Mouse (Mus musculus) cerebellum, adult 9-10 months (tissue): ENCODE measurements at regions not wholly inside any gene's neighbourhood (a gene's known extent, or its start where the extent isn't known, plus 50 kb on each side); places are given as distances from the start of the nearest gene placed in this dataset.
A peak's percentile ranks its signal among the peaks of the same experiment; 100 is the strongest.

Source experiments
- DNase-seq: peaks from one replicate; pipeline ENCODE4 v3.0.0; 2022

- no peak for DNase-seq
Measured at GRCm38 (mm10) chr3:102386091-102386490, 83.6 kb upstream of the Ngf start.

DNA sequence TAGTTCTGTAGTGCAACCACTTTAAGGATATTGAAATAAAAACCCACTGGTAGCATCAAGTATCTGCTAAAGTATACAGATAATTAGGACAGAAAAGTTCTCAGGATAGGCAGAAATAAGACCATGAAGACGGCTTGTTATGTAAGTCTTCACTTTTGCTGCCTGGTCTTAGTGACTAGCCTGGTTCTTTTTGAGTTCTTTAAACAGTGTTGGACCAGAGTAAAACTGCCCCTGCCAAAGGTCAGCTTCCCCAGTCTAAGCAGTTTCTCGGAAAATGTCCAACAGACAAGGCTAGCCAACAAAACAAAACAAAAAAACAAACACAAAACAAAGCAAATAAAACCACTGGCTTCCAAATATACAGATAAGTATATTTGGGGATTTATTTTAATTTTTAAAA lies 85.1 kb upstream of the Ngf start:
- DNase-seq = no peak

DNA sequence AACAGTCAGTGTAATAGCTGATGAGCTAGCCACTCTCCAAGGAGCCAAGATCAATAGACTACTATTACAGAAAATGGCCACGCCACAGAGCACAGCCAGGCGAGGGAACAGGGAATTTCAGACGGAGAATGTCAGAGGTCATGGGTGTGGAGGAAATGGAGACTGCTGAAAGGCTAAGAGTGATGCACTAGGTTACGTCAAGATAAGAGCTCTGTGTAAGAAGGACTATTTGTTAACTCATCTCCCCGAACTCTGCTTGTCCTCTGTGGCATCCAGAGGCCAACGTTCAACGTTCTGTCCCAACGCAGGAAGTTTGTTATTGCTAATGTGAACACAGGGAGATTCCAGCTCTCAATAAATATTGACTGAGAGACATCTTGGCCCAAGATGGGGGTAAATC lies 86.0 kb upstream of the Ngf start:
- DNase-seq = no peak

- DNase-seq = no peak
Measured at GRCm38 (mm10) chr3:102381683-102382082, 88.0 kb upstream of the Ngf start.

DNA sequence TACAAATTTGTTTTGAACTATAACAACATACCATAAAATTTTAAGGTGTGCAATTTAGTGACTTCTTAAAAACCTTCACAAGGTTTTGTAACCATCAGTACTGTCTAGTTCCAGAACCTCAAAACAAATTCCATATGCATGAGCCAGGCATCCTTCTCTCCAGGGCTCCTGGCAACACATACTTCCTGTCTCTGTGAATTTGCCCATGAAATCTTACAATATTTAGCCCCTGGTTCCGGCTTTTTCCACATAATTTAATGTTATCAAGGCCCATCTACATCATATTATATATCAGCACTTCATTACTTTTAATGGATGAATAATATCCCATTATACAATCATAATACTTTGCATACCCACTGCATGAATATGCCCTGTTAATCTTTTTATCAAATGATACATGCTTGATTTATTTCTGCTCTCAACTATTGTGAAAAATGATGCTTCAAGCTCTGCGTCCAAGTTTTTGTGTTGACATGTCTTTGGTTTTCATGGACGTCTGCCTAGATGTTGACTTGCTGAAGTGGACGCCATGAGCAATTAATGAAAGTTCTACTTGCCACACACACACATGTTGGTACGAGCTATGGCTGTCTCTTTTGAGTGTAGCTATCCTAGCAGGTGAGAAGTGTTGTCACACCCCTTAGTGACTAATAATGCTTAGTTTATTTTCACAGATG lies 95.2 kb upstream of the Ngf start:
- DNase-seq = no peak

DNA sequence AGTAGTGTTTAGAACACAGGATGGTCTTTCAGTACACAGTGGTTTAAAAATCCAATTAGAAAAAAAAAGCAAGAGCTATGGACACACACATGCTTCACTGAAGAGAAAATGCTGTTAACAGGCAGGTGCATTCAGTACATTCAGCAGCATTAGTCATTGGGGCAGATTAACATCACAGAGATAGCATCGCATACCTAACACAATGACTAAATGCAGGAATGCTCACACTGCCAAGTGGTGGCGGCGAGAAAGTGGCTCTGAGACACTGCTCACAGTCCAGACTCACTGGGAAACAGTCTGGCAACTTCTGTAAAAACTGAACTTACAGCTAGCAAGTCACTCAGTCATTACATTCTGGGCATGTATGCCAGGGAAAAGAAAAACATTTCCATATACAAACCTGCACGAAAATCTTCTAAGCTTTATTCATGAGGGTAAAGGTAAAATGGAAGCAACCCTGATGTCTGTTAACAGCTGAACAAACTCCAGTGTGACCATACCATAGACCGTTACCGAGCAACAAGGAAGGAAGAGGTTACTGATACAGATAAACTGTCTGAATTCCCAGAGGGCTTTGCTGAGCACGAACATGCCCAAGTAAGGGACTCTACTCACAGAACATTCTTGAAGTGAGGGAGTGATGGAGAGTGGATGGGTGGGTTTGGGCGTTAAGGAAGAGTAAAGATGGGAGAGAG lies 97.4 kb upstream of the Ngf start:
- no peak for DNase-seq

- no peak for DNase-seq
Measured at GRCm38 (mm10) chr3:102366188-102366587, 103.5 kb upstream of the Ngf start.

DNA sequence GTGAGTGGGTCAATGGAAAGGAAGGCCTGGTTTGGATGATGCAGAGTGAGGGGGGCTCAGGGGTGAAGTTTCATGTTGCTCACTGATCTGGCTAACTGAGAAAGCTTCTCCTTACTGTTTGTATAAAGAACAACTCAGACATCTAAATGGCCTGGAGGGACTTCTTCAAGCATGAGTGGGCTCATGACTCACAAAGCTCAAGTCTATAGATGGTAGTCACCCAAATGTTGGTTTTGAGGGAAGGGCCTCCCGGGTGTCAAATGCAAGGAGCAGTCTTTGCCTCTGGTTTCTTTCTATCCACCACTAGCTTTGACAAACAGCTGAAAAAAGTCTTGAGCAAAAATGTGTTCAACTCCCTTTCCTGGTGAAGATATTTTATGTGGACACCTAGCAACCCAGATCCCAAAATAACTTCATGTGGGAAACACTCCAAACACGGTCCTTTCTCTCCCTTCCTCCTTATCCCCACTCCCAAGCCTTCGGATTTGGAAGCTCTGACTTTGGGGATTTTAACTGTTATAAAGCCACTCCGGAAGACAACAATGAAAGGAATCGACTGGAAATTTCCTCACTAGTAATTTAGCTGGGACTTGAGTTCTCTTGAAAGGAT lies 105.3 kb upstream of the Ngf start:
- no peak for DNase-seq

- peak; percentile 1 for DNase-seq
Measured at GRCm38 (mm10) chr3:102360732-102361280, 108.9 kb upstream of the Ngf start.

DNA sequence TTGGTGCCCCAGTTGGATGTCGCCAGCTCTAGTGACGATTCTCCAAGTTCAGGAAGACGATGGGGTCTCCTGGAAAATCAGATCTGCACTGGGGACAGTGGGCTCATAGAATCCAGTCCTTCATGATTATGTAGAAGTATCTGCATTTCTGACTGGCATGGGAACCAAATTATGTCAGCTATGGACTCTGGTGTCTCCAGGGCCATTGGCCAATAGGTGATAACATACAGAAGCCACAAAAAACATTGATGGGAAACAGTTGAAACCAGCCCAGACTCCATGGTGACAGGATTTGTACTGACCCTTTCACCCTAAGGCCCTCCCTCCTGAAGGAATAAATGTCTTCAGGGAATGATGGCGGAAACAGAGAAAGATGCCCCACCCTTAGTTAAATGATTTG lies 110.9 kb upstream of the Ngf start:
- no peak for DNase-seq

DNA sequence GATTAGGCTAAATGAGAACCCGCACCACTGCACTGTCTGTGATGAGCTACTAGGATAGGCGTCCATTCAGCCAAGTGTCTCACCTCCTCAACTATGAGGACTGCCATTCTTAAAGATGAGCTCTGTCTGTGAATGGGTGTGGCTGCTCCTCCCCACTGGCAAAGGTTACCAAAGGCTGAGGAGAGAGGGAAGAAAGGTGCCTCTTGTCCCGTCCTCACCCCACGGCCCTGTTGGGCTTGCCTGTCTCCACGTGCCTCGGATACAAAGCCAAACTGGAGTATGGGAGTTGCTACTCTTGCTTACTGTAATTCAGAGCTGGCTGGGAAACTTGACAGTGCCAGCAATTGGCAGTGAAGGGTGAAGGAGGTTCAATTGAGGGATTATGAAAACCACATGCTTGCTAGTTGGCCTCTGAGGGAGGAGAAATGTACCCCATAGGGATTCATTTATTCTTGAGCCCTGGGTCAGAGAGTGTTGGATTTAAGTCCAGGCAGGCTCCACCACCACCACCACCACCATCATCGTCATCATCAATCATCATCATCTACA lies 112.6 kb upstream of the Ngf start:
- no peak for DNase-seq

- no peak for DNase-seq
Measured at GRCm38 (mm10) chr3:102355352-102355751, 114.4 kb upstream of the Ngf start.

GRCm38 (mm10) chr3:102354771-102355170 lies 114.9 kb upstream of the Ngf start:
- DNase-seq = no peak

GRCm38 (mm10) chr3:102353277-102353900 lies 116.3 kb upstream of the Ngf start:
- DNase-seq = no peak

DNA sequence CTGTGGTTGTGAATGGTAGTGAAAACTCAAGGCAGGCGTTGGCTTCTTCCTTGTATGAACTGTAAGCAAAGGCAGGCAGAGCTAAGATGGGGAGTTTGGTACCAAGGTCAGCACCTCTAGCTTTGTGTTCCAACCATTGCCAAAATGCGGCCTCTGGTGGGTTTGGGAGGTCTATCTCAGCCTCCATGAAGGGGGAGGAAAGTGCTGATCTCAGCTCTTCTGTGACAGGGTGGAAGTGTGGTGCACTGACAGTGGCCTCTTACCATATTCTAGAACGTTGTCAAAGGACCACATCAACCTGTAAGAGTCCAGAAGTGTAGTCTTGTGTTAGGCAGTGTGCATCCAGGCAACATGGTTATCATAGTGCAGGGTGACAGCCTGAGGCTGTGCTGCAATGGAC lies 123.6 kb upstream of the Ngf start:
- DNase-seq = no peak

GRCm38 (mm10) chr3:102345291-102345690 lies 124.4 kb upstream of the Ngf start:
- no peak for DNase-seq

DNA sequence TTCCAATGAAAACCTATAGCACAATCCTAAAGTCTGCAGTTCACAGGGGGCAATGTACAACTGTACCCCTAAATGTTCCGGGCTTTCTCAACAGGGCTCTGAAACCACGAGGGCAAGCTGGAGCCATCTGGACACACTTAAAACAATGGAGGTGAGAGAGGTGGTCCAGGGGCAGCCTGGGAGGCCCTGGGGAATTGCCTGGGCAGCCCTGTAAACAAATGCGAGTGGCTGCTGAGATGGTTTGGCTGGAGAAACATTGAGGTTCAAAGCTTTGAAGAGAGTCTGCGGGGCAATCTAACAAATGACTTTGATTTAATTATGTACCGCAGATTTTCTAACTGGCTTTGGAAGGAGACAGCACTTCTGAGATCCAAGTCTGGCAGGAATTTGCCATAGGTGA lies 129.0 kb upstream of the Ngf start:
- DNase-seq = no peak

DNA sequence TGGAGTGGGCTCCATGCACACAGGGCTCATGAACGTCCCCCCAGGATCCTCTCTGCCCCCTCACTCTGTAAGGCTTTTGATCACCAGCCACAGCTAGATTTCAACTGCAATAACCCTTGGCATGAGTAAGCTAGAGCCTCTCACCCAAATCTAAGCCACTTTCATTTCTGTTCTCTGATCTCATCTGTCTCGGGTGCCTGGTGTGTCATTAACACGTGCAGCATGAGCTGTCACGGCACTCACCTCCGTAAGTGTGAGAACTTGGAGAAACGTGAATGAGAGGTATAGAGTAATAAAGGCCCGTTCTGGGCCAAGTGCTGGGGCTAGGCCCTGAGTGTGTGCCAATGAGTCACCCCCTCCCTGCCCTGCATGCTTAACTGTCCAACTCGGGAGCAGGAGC lies 131.8 kb upstream of the Ngf start:
- no peak for DNase-seq

GRCm38 (mm10) chr3:102336184-102336583 lies 131.7 kb upstream of the Vangl1 start:
- DNase-seq = no peak

- DNase-seq = peak; percentile 7
Measured at GRCm38 (mm10) chr3:102335146-102335545, 130.7 kb upstream of the Vangl1 start.

GRCm38 (mm10) chr3:102332221-102332620 lies 127.7 kb upstream of the Vangl1 start:
- no peak for DNase-seq

- DNase-seq = no peak
Measured at GRCm38 (mm10) chr3:102319331-102319730, 114.8 kb upstream of the Vangl1 start.

DNA sequence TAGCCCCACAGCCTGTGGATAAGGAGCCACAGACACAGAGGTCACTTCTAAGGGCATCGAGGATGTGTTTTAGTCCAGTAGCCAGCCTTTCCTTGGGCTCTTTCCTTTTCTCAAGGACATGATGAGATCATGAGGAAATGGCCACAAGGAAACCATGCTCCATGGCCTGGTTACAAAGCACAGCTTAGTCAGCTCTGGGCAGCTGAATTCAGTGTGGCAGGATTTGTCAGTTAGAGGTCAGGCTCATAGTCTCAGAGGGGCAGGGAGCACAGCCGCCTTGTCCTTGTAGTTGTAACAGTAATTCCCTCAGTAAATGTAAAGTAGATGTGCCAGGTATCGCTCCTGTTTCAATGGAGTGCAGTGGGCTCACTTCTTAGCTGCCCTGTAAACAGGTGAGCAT lies 111.7 kb upstream of the Vangl1 start:
- no peak for DNase-seq
